Mouse (Mus musculus) lung, embryonic 15.5 days (tissue): Measurements from ENCODE around the gene Kat8. TPM values are rescaled to one million over a fixed set of nuclear protein-coding genes. Genes with fewer than 3 reads are reported as not detected.
A peak's percentile ranks its signal among the peaks of the same experiment; 100 is the strongest.

Experiments used
- ATAC-seq: fragments of 200-750 bp; cut with Nextera tagmentation; 2 replicates; pipeline ENCODE4 v1.8.0; 2017; ENCODE audit warnings: moderate number of reproducible peaks, borderline replicate concordance; ENCODE audit not compliant: low FRiP score, low TSS enrichment; ENCODE audit errors: extremely low read depth
- H3K27ac ChIP-seq: fragments of 300-500 bp; sonication (generic); 2 replicates; pipeline ENCODE4 v1.5.1; 2015; ENCODE audit warnings: moderate library complexity, mild to moderate bottlenecking, inconsistent platforms
- H3K27me3 ChIP-seq: fragments of 300-500 bp; sonication (generic); 2 replicates; pipeline ENCODE4 v1.6.1; 2015; ENCODE audit warnings: inconsistent platforms
- H3K36me3 ChIP-seq: fragments of 300-500 bp; sonication (generic); 2 replicates; pipeline ENCODE4 v1.6.1; 2015; ENCODE audit warnings: inconsistent platforms
- H3K4me1 ChIP-seq: fragments of 300-500 bp; sonication (generic); 2 replicates; pipeline ENCODE4 v1.6.1; 2015; ENCODE audit warnings: inconsistent platforms
- H3K4me2 ChIP-seq: fragments of 300-500 bp; sonication (generic); 2 replicates; pipeline ENCODE4 v1.6.1; 2015; ENCODE audit warnings: inconsistent platforms, mild to moderate bottlenecking, moderate library complexity
- H3K4me3 ChIP-seq: fragments of 300-500 bp; sonication (generic); 2 replicates; pipeline ENCODE4 v1.5.1; 2015; ENCODE audit warnings: mild to moderate bottlenecking, inconsistent platforms
- H3K9ac ChIP-seq: fragments of 300-500 bp; sonication (generic); 2 replicates; pipeline ENCODE4 v1.6.1; 2015; ENCODE audit warnings: inconsistent platforms
- H3K9me3 ChIP-seq: fragments of 300-500 bp; sonication (generic); 2 replicates; pipeline ENCODE4 v1.6.1; 2016; ENCODE audit warnings: inconsistent platforms
- WGBS: fragments of 180-500 bp; shearing (Covaris S2); methylation state at CpG from one replicate; pipeline ENCODE4 v1.1.7; 2015; 5-methylcytosine and 5-hydroxymethylcytosine counted together
- polyA plus RNA-seq: library from polyadenylated mRNA; unstranded; fragments of >200 nt; fragmentation: Nextera tagmentation; extraction: Ambion mirVana; gene quantifications from 2 replicates; pipeline ENCODE4 v1.2.1, GENCODE M21; 2015

The Kat8 gene
- polyA plus RNA-seq, result 39.5 and 44.3 TPM in 2 replicates

- no peaks in the 10 kb centered on the region for H3K27me3 ChIP-seq
- whole genome bisulfite sequencing, result under 1% methylated on average over 40 of the region's 40 CpGs
- H3K9ac ChIP-seq, result peak within 1 kb of the TSS; percentile 66
- H3K36me3 ChIP-seq, result peaks cover 46% of the 10 kb centered on the region
- H3K9me3 ChIP-seq, result no peaks in the 10 kb centered on the region
- peak within 1 kb of the TSS; percentile 82 for H3K4me2 ChIP-seq
- ATAC-seq, result peak; percentile 93
- H3K4me3 ChIP-seq, result peak within 1 kb of the TSS; percentile 82
- peaks cover 13% of the 10 kb centered on the region for H3K4me1 ChIP-seq
- H3K27ac ChIP-seq, result peak within 1 kb of the TSS; percentile 85
Observed at GRCm38 (mm10) chr7:127912190-127912871, at the start of gene Kat8. Gene Kat8, plus strand, starts transcription at chr7:127912516.

GRCm38 (mm10) chr7:127866434-127866833 lies 45.9 kb upstream of the Kat8 start:
- ATAC-seq, result no peak
- 83% methylated on average over 12 of the region's 12 CpGs for WGBS
- H3K4me2 ChIP-seq, result no peak overlapping the region
- H3K4me1 ChIP-seq, result no peaks in the 10 kb centered on the region
- H3K4me3 ChIP-seq, result no peak overlapping the region
- H3K27me3 ChIP-seq, result no peaks in the 10 kb centered on the region
- H3K9me3 ChIP-seq, result no peaks in the 10 kb centered on the region
- no peak overlapping the region for H3K27ac ChIP-seq
- H3K9ac ChIP-seq, result no peak overlapping the region
- peaks cover 27% of the 10 kb centered on the region for H3K36me3 ChIP-seq

- H3K9ac ChIP-seq, result no peak overlapping the region
- H3K36me3 ChIP-seq, result peaks cover 32% of the 10 kb centered on the region
- H3K4me2 ChIP-seq, result no peak overlapping the region
- H3K9me3 ChIP-seq, result no peaks in the 10 kb centered on the region
- H3K4me3 ChIP-seq, result no peak overlapping the region
- 95% methylated on average over 18 of the region's 18 CpGs for WGBS
- H3K4me1 ChIP-seq, result no peaks in the 10 kb centered on the region
- no peak for ATAC-seq
- H3K27me3 ChIP-seq, result no peaks in the 10 kb centered on the region
- no peak overlapping the region for H3K27ac ChIP-seq
Observed at GRCm38 (mm10) chr7:127867641-127868040, 44.7 kb upstream of the Kat8 start.

- no peaks in the 10 kb centered on the region for H3K27me3 ChIP-seq
- H3K36me3 ChIP-seq, result peaks cover 32% of the 10 kb centered on the region
- ATAC-seq, result no peak
- WGBS, result 49% methylated on average over 3 of the region's 3 CpGs
- H3K9ac ChIP-seq, result no peak overlapping the region
- H3K4me2 ChIP-seq, result no peak overlapping the region
- no peaks in the 10 kb centered on the region for H3K9me3 ChIP-seq
- no peak overlapping the region for H3K27ac ChIP-seq
- peaks cover 13% of the 10 kb centered on the region; the same call in 1 of the 2 replicates for H3K4me1 ChIP-seq
- H3K4me3 ChIP-seq, result no peak overlapping the region
Observed at GRCm38 (mm10) chr7:127869149-127869810, 43.0 kb upstream of the Kat8 start.

GRCm38 (mm10) chr7:127870136-127870821 lies 42.0 kb upstream of the Kat8 start:
- Histone ChIP-seq H3K4me1 (peaks cover 17% of the 10 kb centered on the region; the same call in 1 of the 2 replicates), H3K27ac (no peak overlapping the region), H3K36me3 (peaks cover 32% of the 10 kb centered on the region), H3K9me3 (no peaks in the 10 kb centered on the region), H3K4me3 (no peak overlapping the region), H3K9ac (no peak overlapping the region), H3K27me3 (no peaks in the 10 kb centered on the region), H3K4me2 (no peak overlapping the region)
- WGBS, result 78% methylated on average over 5 of the region's 5 CpGs
- no peak for ATAC-seq

GRCm38 (mm10) chr7:127874812-127875626 lies 37.3 kb upstream of the Kat8 start:
- peaks cover 28% of the 10 kb centered on the region for H3K36me3 ChIP-seq
- H3K4me2 ChIP-seq, result peak overlapping the region; percentile 69
- WGBS, result 3% methylated on average over 20 of the region's 20 CpGs
- 0 out of 2 replicates have a peak, but pooled peaks have one; percentile 15 for ATAC-seq
- H3K27me3 ChIP-seq, result no peaks in the 10 kb centered on the region
- H3K9me3 ChIP-seq, result no peaks in the 10 kb centered on the region
- peak overlapping the region; percentile 98 for H3K27ac ChIP-seq
- peak overlapping the region; percentile 97 for H3K9ac ChIP-seq
- peaks cover 25% of the 10 kb centered on the region for H3K4me1 ChIP-seq
- peak overlapping the region; percentile 73 for H3K4me3 ChIP-seq

GRCm38 (mm10) chr7:127875627-127876001 lies 36.7 kb upstream of the Kat8 start:
- H3K4me2 ChIP-seq, result peak overlapping the region; percentile 69
- H3K4me1 ChIP-seq, result peaks cover 25% of the 10 kb centered on the region
- no peaks in the 10 kb centered on the region for H3K27me3 ChIP-seq
- peak overlapping the region; percentile 98 for H3K27ac ChIP-seq
- peak; percentile 94 for ATAC-seq
- 0% methylated on average over 42 of the region's 43 CpGs for WGBS
- H3K4me3 ChIP-seq, result peak overlapping the region; percentile 73
- peaks cover 34% of the 10 kb centered on the region for H3K36me3 ChIP-seq
- peak overlapping the region; percentile 97 for H3K9ac ChIP-seq
- H3K9me3 ChIP-seq, result no peaks in the 10 kb centered on the region

GRCm38 (mm10) chr7:127876041-127876466 lies 36.3 kb upstream of the Kat8 start, which contains the start of gene Zfp646:
Gene Zfp646, plus strand, starts transcription at chr7:127876221.
- H3K9me3 ChIP-seq, result no peaks in the 10 kb centered on the region
- peak within 1 kb of the TSS; percentile 97 for H3K9ac ChIP-seq
- peaks cover 38% of the 10 kb centered on the region for H3K36me3 ChIP-seq
- peak within 1 kb of the TSS; percentile 69 for H3K4me2 ChIP-seq
- H3K27me3 ChIP-seq, result no peaks in the 10 kb centered on the region
- peaks cover 25% of the 10 kb centered on the region for H3K4me1 ChIP-seq
- H3K4me3 ChIP-seq, result peak within 1 kb of the TSS; percentile 73
- WGBS, result 1% methylated on average over 41 of the region's 41 CpGs
- ATAC-seq, result peak; percentile 91
- H3K27ac ChIP-seq, result peak within 1 kb of the TSS; percentile 98

- H3K36me3 ChIP-seq, result peaks cover 45% of the 10 kb centered on the region
- ATAC-seq, result peak; percentile 58
- H3K9me3 ChIP-seq, result no peaks in the 10 kb centered on the region
- H3K27me3 ChIP-seq, result no peaks in the 10 kb centered on the region
- WGBS, result under 1% methylated on average over 60 of the region's 60 CpGs
- peak within 1 kb of the TSS; percentile 97 for H3K9ac ChIP-seq
- peaks cover 25% of the 10 kb centered on the region for H3K4me1 ChIP-seq
- peak within 1 kb of the TSS; percentile 98 for H3K27ac ChIP-seq
- peak within 1 kb of the TSS; percentile 73 for H3K4me3 ChIP-seq
- peak within 1 kb of the TSS; percentile 69 for H3K4me2 ChIP-seq
Observed at GRCm38 (mm10) chr7:127876467-127877348, 35.6 kb upstream of the Kat8 start, which contains the start of gene Zfp668. Gene Zfp668, minus strand, starts transcription at chr7:127876828.

- ATAC-seq, result no peak
- WGBS, result 92% methylated on average over 9 of the region's 9 CpGs
- Histone ChIP-seq H3K27ac (no peak overlapping the region), H3K27me3 (no peaks in the 10 kb centered on the region), H3K9me3 (no peaks in the 10 kb centered on the region), H3K36me3 (peaks cover 62% of the 10 kb centered on the region), H3K4me2 (no peak overlapping the region), H3K4me3 (no peak overlapping the region), H3K9ac (no peak overlapping the region), H3K4me1 (peaks cover 12% of the 10 kb centered on the region)
Observed at GRCm38 (mm10) chr7:127879301-127879700, 33.0 kb upstream of the Kat8 start.
